Mouse (Mus musculus) ES-Bruce4 (cell line): ENCODE measurements around the gene Plcb3. TPM values are rescaled to one million over a fixed set of nuclear protein-coding genes. Genes with fewer than 3 reads are reported as not detected.

ENCODE experiments used
- H3K27ac ChIP-seq: 2 replicates; pipeline ENCODE4 v1.5.1; 2012; ENCODE audit warnings: low read length, inconsistent platforms; ENCODE audit not compliant: insufficient read depth
- H3K27me3 ChIP-seq: 2 replicates; pipeline ENCODE4 v1.6.1; 2012; ENCODE audit warnings: mild to moderate bottlenecking, low read length, inconsistent platforms; ENCODE audit not compliant: control insufficient read depth, poor library complexity, insufficient read depth, severe bottlenecking
- H3K36me3 ChIP-seq: 2 replicates; pipeline ENCODE4 v1.6.1; 2012; ENCODE audit warnings: inconsistent platforms, mild to moderate bottlenecking, low read length, moderate library complexity; ENCODE audit not compliant: control insufficient read depth, poor library complexity, insufficient read depth, severe bottlenecking
- H3K4me1 ChIP-seq: one replicate; pipeline ENCODE4 v1.8.1; 2011; ENCODE audit warnings: low read length; ENCODE audit not compliant: control insufficient read depth, insufficient read depth
- H3K4me3 ChIP-seq: 2 replicates; pipeline ENCODE4 v1.5.1; 2011; ENCODE audit warnings: low read depth, mild to moderate bottlenecking, low read length
- H3K9ac ChIP-seq: 2 replicates; pipeline ENCODE4 v1.6.1; 2012; ENCODE audit warnings: low read depth, mild to moderate bottlenecking, inconsistent platforms; ENCODE audit not compliant: poor library complexity, severe bottlenecking
- H3K9me3 ChIP-seq: replicated peaks from 2 replicates; pipeline ENCODE4 v1.6.1; 2012; ENCODE audit warnings: mild to moderate bottlenecking, low read length, inconsistent platforms; ENCODE audit not compliant: control insufficient read depth, poor library complexity, insufficient read depth, severe bottlenecking
- CTCF ChIP-seq: IDR thresholded peaks from one replicate; pipeline ENCODE4 v1.8.1; 2011; ENCODE audit warnings: low read depth, low read length
- EP300 ChIP-seq: IDR thresholded peaks from 2 replicates; pipeline ENCODE4 v1.6.1; 2011; ENCODE audit warnings: low read depth, low read length; ENCODE audit not compliant: insufficient read depth
- POLR2A ChIP-seq: IDR thresholded peaks from one replicate; pipeline ENCODE4 v1.8.1; 2011; ENCODE audit warnings: low read length; ENCODE audit not compliant: insufficient read depth
- polyA plus RNA-seq: library from polyadenylated mRNA; stranded (reverse); fragments of >200 nt; gene quantifications from 2 replicates; pipeline ENCODE4 v1.2.4, GENCODE M21; 2011; ENCODE audit warnings: low read depth; ENCODE audit not compliant: missing spikeins, insufficient read depth, insufficient read length

Gene Plcb3
- polyA plus RNA-seq, 1 experiment, result 42.4 TPM

DNA sequence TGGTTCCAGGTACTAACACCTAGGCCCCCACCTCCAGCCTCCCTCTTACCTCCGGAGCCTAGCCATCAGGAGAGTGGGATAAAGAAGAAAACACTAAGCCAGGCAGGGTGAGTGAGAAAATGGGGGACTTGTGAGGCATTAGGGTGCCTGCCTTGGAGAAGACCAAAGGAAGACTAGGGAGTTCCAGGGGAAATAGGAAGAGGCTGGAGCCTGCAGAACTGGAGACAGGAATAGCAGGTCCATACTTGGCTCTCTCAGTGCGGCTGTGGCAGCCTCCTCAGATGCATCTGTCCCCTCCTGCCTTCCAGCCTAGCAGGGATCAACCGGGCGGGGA is 43.2 kb downstream of the Plcb3 start:
- H3K27ac ChIP-seq, result no peak overlapping the region
- H3K9me3 ChIP-seq, result no peaks in the 10 kb centered on the region
- H3K4me1 ChIP-seq, result peaks cover 2% of the 10 kb centered on the region
- TF ChIP-seq EP300 (no peak), CTCF (no peak), POLR2A (no peak)
- H3K36me3 ChIP-seq, result no peaks in the 10 kb centered on the region
- no peak overlapping the region for H3K4me3 ChIP-seq
- H3K27me3 ChIP-seq, result no peaks in the 10 kb centered on the region
- no peak overlapping the region for H3K9ac ChIP-seq

- H3K4me1 ChIP-seq, result peaks cover 2% of the 10 kb centered on the region
- no peak for TF ChIP-seq EP300
- TF ChIP-seq POLR2A, result no peak
- TF ChIP-seq CTCF, result no peak
Measured at GRCm38 (mm10) chr19:6932018-6932417, 44.3 kb downstream of the Plcb3 start.

DNA sequence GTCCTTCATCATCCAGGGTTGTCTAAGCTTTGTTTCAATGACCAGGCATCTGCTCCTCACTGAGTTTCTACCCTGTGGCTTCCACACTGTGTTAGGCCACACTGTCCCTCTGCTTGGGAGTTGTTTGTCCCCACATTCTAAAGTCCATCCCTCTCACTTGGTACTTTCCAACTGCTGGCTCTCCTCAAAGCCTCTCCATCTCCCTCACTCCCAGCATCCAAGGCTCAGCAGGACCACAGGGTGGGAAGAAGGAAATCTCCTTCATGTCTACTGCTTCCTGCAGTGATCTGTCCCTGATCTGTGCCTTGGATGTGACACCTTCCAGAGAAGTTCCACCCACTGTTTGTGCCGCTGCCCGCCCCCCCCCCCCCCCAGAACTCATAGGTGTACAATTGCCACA is 45.3 kb downstream of the Plcb3 start:
- H3K9me3 ChIP-seq, result no peaks in the 10 kb centered on the region
- no peak overlapping the region for H3K9ac ChIP-seq
- no peak overlapping the region for H3K4me3 ChIP-seq
- no peaks in the 10 kb centered on the region for H3K27me3 ChIP-seq
- TF ChIP-seq EP300 (no peak), POLR2A (no peak), CTCF (no peak)
- H3K36me3 ChIP-seq, result no peaks in the 10 kb centered on the region
- no peak overlapping the region for H3K27ac ChIP-seq
- peaks cover 2% of the 10 kb centered on the region for H3K4me1 ChIP-seq

More at GRCm38 (mm10) chr19:6932018-6932417, 44.3 kb downstream of the Plcb3 start:
- Histone ChIP-seq H3K9me3 (no peaks in the 10 kb centered on the region), H3K9ac (no peak overlapping the region), H3K27me3 (no peaks in the 10 kb centered on the region), H3K36me3 (no peaks in the 10 kb centered on the region), H3K4me3 (no peak overlapping the region), H3K27ac (no peak overlapping the region)

DNA sequence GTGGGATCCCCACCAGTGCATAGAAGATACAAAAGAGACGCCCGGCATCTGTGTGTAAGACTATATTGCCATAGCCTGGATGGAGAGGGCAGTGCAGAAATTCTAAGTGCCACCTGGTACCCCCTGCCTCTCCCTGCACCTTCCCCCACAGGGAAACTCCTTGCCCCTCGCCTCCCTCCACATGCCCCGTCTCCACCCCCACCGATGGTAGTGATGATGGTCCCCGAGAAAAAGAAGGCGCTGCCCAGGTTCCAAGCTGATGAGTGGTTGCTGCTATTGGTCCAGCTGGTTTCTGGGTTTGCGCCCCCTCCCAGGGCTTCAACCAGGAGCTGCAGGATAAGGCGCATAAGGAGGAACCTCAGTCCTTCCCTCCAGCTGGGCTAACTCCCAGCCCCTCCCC is 48.2 kb downstream of the Plcb3 start:
- no peak overlapping the region for H3K9ac ChIP-seq

DNA sequence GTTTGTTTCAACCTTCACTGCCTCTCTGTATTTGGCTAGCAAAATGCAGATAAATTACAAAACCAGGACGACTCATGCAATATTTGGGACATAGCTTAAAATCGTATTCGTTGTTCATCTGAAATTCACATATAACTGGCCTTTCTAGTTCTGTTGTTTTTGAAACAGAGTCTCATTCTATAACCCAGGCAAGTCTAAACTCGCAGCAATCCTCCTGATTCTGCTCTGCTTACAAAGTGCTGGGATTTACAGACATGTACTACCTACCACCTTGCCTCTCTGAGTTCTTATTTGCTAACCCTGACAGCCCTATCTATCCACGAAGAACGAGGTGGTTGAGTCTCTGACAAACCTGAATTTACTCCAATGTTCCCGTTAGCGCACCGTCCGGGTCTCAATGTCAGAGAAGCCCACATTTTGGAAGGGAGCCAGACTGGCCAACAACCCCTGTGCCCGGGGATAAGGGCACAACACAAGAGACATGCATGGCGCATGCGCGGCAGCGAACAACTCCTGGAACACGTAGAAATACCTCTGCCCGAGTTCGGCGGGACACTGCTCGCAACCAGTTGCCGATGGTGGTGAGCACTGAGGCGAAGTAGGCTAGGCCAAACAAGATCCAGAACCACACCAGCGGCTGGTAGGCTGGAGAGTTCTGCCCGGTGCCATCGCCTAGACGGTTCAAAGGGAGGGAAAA is 49.6 kb downstream of the Plcb3 start:
- no peak overlapping the region for H3K9ac ChIP-seq
- no peaks in the 10 kb centered on the region for H3K9me3 ChIP-seq
- H3K4me3 ChIP-seq, result no peak overlapping the region
- H3K4me1 ChIP-seq, result peaks cover 4% of the 10 kb centered on the region
- TF ChIP-seq EP300 (no peak), POLR2A (no peak)
- no peaks in the 10 kb centered on the region for H3K27me3 ChIP-seq
- no peak overlapping the region for H3K27ac ChIP-seq
- H3K36me3 ChIP-seq, result no peaks in the 10 kb centered on the region

More for the DNA sequence above, 48.2 kb downstream of the Plcb3 start:
- no peak overlapping the region for H3K4me3 ChIP-seq
- no peak overlapping the region for H3K27ac ChIP-seq
- no peaks in the 10 kb centered on the region for H3K9me3 ChIP-seq
- H3K4me1 ChIP-seq, result peaks cover 2% of the 10 kb centered on the region
- no peak for TF ChIP-seq EP300
- no peak for TF ChIP-seq CTCF
- no peak for TF ChIP-seq POLR2A
- no peaks in the 10 kb centered on the region for H3K27me3 ChIP-seq
- H3K36me3 ChIP-seq, result no peaks in the 10 kb centered on the region

DNA sequence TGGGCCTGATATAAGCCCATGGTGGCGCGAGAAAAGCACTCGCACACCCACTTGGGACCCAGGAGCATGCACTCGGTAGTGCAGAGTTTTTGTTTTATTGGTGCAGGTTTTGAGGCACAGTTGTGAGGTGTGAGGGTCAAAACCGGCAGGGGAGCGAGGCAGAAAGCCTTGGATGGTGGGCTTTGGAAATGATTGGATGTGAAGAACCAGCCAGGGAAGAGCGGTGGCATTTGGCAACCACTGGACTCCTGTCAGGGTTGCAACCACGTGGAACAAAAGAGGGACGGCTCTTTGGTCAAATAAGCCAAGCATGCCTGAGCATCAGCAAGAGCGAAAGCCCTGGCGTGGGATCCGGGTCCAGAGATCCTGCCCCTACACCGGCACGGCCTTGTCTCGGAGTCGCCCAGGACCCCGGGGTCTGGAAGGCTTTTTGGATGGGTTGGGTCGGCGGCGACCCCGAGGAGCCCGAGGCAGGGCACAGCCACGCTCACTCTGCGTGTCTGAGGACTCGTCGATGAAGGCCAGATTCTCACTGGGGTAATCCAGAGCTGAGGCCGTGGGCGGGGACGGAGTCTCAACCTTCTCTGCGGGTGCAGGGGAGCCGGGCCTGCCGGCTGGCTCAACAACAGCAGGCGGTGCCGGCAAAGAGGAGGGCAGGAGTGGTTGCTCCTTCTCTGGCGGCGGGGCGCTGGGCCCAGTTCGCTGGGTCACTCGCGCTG is 50.5 kb downstream of the Plcb3 start:
- Histone ChIP-seq H3K9ac (peak overlapping the region; percentile 35), H3K27me3 (no peaks in the 10 kb centered on the region), H3K27ac (no peak overlapping the region), H3K4me1 (peaks cover 2% of the 10 kb centered on the region), H3K36me3 (no peaks in the 10 kb centered on the region), H3K4me3 (peak overlapping the region; percentile 49), H3K9me3 (no peaks in the 10 kb centered on the region)
- TF ChIP-seq POLR2A (no peak), EP300 (no peak), CTCF (no peak)
